Mouse (Mus musculus) T-helper 1 cell (primary cell): ENCODE measurements at regions not wholly inside any gene's neighbourhood (a gene's known extent, or its start where the extent isn't known, plus 50 kb on each side); places are given as distances from the start of the nearest gene placed in this dataset.
"Not testable (repeated sequence)": the region's sequence is repeated elsewhere in the genome, so short reads cannot be mapped to it uniquely, and the experiment has no call there.

Source experiments
- in situ Hi-C: fragments of 300-600 bp; cut with MboI, MseI; formaldehyde crosslinking; loops from one replicate; pipeline ENCODE4 v1.15.1; 2025; ENCODE audit warnings: high pct_unique_total_duplicates

- in situ Hi-C loops, result no loop called here
Observed at GRCm38 (mm10) chr9:86092998-86093397, 250.8 kb downstream of the Tpbg start.

GRCm38 (mm10) chr9:86095460-86095859 is 253.3 kb downstream of the Tpbg start:
- in situ Hi-C loops, result no loop called here

- in situ Hi-C loops, result no loop called here
Observed at GRCm38 (mm10) chr9:86096246-86096645, 254.1 kb downstream of the Tpbg start.

DNA sequence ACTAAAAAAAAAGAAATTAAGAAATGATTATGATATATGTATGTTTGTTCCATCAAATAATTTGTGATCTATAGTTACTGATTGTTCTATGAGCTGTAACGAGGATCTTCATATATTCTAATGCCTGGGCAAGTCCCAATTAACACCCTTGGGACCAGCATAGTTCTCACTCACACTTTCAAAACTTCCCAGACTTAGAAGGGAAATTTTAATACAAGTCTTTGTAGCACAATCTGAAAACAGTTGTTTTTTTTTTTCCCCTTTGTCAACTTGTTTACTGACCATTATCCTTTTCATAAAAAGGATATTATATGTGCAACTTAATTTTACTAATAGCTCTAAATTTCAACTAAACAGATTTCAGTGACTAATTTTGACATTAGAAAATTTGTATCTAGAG is 257.1 kb downstream of the Tpbg start:
- in situ Hi-C loops, result no loop called here

- in situ Hi-C loops, result no loop called here
Observed at GRCm38 (mm10) chr9:86101360-86102086, 259.3 kb downstream of the Tpbg start.

GRCm38 (mm10) chr9:86103607-86104006 is 261.4 kb downstream of the Tpbg start:
- in situ Hi-C loops, result no loop called here

DNA sequence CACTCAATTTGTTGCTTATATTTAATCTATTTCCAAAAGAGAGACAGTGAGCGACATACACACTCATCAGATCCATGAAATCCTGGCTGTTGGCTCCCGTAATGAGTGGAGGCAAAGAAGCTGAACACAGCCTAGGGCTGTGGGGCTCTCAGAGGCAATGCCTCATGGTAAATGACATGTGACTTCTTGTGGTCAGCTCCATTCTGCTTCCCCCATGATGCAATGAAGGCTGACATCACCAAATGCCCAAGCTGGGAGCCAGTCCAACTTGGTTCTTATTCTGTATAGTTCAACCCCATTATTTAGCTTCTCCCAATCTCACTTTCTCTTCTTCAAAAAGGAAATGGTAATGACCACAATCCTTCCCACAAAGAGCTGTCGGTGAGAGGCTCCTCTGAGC is 262.5 kb downstream of the Tpbg start:
- in situ Hi-C loops, result no loop called here

GRCm38 (mm10) chr9:86105851-86106250 is 263.7 kb downstream of the Tpbg start:
- in situ Hi-C loops, result no loop called here

GRCm38 (mm10) chr9:86109906-86110305 is 267.7 kb downstream of the Tpbg start:
- in situ Hi-C loops, result no loop called here

GRCm38 (mm10) chr9:86119370-86119769 is 277.2 kb downstream of the Tpbg start:
- in situ Hi-C loops, result no loop called here

DNA sequence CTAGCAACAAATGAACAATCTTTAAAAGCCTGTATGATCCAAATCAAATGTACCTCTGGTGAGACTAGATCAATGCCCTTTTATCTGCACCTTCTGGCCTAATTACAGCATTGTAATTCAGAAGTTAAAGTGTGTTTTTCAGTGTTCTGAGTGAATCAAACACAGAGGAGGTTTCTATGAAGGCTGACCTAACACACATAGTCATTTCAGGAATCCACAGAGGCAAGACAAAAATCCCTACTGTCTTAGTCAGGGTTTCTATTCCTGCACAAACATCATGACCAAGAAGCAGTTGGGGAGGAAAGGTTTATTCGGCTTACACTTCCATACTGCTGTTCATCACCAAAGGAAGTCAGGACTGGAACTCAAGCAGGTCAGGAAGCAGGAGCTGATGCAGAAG is 293.4 kb downstream of the Tpbg start:
- in situ Hi-C loops, result not testable (repeated sequence)

GRCm38 (mm10) chr9:86145903-86146302 is 303.7 kb downstream of the Tpbg start:
- in situ Hi-C loops, result no loop called here

- in situ Hi-C loops, result no loop called here
Observed at GRCm38 (mm10) chr9:86160316-86160715, 304.4 kb downstream of the Ube2cbp start.

DNA sequence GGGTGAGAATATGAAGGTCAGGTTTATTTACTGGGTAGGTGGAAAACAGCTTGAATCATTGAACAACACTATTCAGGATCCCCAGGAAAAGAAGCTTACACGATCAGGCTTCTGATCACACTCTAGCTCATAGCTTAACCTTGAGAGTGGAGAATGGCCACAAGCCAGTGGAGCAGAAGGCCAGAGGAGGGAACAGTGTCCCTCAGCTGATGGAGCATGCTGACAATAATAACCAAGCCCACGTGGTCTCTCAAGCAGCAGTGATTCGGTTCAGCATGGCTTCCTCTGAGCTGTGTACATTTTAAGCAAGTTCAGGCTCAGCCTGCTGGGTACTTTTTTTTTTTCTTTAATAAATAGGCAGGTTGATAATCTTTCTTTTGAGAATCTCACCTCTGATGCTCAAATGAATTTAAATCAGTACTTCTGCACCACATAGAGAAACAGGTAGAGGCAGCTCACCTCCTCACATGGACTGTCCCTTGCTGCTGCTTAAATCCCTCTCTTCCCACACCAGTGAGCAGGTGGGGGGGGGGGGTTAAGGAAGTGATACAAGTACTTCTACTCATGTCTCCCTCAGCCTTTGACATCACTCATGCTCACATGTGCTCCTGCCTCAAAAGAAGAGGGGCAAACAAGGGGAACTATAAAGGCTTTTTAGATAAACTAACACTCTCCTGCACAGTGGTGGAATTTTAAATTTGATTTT is 298.2 kb downstream of the Ube2cbp start:
- in situ Hi-C loops, result no loop called here

DNA sequence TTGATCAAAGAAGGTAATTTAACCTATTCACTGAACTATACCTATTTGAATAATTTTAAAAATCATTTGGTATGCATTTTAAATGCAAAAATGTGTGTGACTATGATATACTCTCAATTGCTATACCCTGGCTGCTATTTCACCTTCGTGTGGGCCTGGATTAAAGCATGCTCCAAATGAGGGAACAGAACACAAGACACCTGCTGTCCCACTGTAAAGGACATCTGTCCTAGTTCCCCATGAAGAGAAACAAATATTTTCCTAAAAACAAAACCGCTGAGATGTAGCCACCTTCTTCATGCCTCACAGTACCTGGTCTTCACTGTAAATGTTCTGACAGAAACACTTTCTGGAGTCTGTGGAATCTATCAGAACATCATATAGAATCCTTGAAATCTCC is 294.0 kb downstream of the Ube2cbp start:
- in situ Hi-C loops, result no loop called here

DNA sequence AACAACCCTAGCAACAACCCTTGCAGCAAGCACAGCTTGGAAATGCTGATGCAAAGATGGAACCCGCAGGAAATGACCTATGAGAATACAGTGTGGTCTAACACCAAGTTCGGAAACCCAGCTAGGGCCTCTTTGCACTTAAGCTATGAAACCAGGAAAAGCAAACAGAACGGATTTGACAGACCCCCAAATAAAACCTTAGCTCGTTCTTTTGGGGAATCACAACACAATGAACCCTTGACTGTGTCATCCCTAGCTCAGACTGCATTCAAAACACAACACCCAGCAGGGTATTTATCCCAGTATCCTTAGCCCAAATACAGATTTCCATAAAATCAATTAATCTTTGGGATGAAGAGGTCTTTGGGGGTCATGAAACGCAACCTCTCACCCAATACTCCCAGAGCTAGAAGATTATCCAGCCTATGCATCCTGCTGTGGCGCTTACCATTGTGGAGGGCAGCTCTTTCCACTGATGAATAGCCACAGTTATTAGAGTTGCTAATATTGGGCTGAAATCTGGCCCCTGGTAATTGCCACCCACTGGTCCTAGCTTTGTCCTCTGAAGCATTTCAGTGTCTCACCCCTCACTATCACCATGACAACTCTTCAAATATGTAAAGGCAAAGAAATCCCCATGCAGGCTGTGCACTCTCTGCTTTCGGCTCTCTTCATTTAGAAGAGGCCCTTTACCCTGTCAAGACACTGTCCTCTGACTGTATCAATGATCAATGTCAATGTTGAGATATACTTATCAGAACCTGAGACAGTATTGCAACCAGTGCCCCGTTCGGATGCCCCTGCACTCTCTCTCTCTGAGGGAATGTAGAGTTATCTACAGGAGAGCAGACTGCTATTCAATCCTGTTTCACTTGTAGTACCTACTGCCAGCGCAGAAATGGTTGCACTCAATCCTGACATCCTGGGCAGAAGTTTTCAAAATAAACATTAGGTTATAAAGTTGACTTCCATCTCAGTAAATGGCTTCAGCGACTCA is 277.7 kb downstream of the Ube2cbp start:
- in situ Hi-C loops, result no loop called here

DNA sequence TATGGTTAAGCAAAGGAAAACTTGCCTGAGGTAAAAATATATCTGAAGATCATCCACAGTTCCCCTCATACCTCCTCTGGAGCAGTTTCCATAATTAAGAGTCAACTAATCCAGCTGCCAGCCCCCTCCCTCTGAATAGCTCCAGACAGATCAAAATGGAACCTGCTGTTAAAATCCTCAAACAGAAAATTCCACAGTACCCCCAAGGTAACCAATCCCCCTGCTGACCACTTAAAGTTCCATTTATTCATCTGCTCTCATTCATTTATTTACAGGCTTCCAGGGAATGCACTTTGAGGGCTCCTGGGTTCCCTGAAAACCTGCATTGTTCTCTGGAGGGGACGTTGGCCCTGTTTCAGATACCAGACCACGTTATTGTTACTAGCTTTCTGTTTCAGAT is 275.9 kb downstream of the Ube2cbp start:
- in situ Hi-C loops, result no loop called here

DNA sequence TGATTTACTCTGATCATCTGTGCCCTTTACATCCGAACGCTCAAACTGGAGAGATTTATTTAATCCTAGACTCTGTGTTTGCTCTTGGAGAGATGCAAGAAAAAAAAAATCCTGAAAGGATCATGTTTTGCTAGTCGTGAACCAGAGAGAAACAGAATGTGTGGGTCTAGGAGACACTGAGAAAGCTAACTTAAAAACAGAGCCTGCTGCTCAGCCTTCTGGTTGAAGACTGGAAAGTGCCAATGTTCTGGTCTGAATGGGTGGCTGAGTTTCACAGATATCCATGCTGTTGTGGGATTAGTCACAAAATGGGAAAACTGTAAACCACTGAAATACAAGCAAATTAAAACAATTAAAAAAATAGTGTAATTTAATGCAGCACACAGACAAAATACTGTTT is 259.7 kb downstream of the Ube2cbp start:
- in situ Hi-C loops, result no loop called here

DNA sequence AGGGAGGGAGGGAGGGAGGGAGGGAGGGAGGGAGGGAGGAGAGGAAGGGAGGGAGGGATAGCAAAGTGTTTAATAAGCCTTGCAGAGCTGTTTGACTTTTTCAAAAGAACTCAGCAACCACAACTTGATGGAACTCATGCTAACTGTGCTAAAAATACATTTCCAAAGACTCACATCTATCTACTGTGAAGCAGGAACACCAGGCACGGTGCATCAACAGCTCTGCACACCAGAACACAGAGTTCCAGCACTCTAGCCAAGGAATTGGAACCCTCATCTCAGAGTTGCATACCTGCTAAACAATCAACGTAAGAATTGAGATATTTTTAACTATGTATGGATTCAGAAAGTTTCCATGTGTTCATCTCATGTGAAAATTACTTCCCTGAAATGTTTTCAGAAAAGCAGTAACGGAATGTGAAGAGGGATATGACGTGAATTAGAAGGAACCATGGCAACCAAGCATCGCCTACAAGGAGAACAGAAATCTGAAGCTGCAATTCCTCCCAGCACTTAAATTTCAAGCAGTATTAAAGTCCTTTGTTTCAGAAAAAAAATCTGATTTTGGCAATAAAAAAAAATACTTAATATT is 256.3 kb downstream of the Ube2cbp start:
- in situ Hi-C loops, result no loop called here

GRCm38 (mm10) chr9:86211267-86211666 is 253.5 kb downstream of the Ube2cbp start:
- in situ Hi-C loops, result no loop called here

DNA sequence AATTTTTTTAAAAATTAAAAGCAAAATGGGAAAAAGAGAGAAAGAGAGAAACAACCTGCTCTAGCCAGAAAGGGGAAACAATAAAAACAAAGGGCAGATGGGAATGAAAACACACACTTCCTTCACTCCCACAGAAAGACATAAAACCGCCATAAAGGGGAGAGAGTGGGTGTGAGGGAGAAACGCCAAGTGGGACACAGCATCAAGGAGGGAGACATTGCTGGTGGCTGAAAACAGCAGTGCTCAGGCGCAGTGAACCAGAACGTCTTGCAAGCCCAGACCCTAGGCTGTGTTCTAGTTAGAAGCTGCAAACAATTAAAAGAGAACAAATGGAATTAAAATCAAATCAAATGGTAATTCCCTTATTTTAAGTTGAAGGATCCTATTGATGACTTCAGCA is 245.1 kb downstream of the Ube2cbp start:
- in situ Hi-C loops, result no loop called here

DNA sequence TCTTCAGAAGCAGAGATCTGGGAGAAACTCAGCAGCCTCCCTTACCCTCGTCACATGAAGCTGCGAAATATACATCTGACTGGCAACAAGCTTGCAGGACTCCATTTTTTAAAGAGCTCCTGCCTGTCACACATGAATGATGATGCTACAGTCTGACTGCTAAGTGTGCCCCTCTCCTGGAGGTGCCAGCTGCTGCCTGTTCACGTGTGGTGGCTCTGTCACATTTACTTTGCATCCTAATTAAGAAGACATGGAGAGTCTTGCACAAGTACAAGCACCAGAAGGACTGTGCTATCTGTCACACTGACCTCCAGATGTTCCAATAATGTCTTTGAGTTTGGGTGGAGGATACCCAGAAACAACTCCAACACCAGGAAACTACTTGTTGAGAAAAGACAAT is 240.2 kb downstream of the Ube2cbp start:
- in situ Hi-C loops, result no loop called here
